Mouse (Mus musculus) embryonic fibroblast, embryonic 13.5 days (primary cell): ENCODE measurements around the gene Mdga1.

Experiments used
- CTCF ChIP-seq: IDR thresholded peaks from 2 replicates; pipeline ENCODE4 v1.5.1; 2011; ENCODE audit warnings: mild to moderate bottlenecking, control low read depth, low read length, moderate library complexity, borderline replicate concordance; ENCODE audit not compliant: insufficient read depth
- POLR2A ChIP-seq: IDR thresholded peaks from 2 replicates; pipeline ENCODE4 v1.6.1; 2011; ENCODE audit warnings: low read depth, mild to moderate bottlenecking, control low read depth, low read length, moderate library complexity

DNA sequence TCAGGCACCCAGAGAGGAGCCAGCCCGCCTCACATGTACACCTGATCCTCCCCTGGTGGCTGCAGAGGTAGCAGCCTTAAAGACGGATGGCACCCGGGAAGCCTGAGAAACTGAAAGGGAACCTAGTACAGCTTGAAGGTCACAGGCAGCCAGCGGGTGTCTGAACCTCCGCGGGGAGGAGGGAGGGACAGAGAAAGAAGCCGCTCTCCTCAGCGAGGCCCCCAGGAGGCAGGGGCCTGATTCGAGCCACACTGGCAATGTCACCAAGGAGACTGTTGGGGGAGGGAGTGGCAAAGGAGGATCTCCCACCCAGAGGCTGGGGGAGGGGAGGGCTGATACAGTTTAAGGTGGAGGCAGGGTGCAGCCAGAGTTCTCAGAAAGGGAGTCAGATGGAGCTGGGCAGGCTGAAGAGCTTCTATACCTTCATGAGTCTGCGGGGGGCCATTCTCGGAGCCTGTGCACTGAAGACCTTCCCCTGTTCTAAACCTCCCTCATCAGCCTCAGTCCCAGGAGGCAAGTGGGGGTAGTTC lies 6.1 kb downstream of the Mdga1 start:
- TF ChIP-seq CTCF (no peak), POLR2A (no peak)
